8 mouse cellular contexts compared by ENCODE assay signal in genomic region chr1:161248685-161249084, GRCm38 (mm10). TPM values are rescaled to one million over a fixed set of nuclear protein-coding genes. Genes with fewer than 3 reads are reported as not detected.
A peak's percentile ranks its signal among the peaks of the same experiment; 100 is the strongest.
DNase-seq lines count a peak whose midpoint lies in the region; ATAC-seq lines count a peak whose summit lies in the region.

No protein-coding gene starts in this region.

- no peak for DNase-seq in heart, adult 8-10 months (ENCODE audit: low spot score)
- DNase-seq in ZHBTc4 (ENCODE audit: low read depth, low spot score): peak; percentile 80
- DNase-seq in urinary bladder, postnatal 10 days (ENCODE audit: low spot score): no peak
- no peak for DNase-seq in spleen, adult 18-20 months
- DNase-seq in T-cell, adult 2 months (ENCODE audit: low spot score): no peak

- 54% methylated on average over 7 of the region's 7 CpGs for WGBS in heart, embryonic 12.5 days
- 66% methylated on average over 7 of the region's 7 CpGs for WGBS in hindbrain, embryonic 12.5 days
- 80% methylated on average over 7 of the region's 7 CpGs for WGBS in midbrain, embryonic 13.5 days

- H3K9me3 ChIP-seq in heart, embryonic 12.5 days (replicated peaks): no peaks in the 10 kb centered on the region
- H3K9me3 ChIP-seq in hindbrain, embryonic 12.5 days (replicated peaks): no peaks in the 10 kb centered on the region
- H3K9me3 ChIP-seq in midbrain, embryonic 13.5 days: no peaks in the 10 kb centered on the region

- ATAC-seq in heart, embryonic 12.5 days (ENCODE audit: insufficient number of reproducible peaks, low FRiP score): no peak
- no peak for ATAC-seq in hindbrain, embryonic 12.5 days (ENCODE audit: low FRiP score)
- no peak for ATAC-seq in midbrain, embryonic 13.5 days

- no peaks in the 10 kb centered on the region for H3K27me3 ChIP-seq in heart, embryonic 12.5 days (replicated peaks)
- H3K27me3 ChIP-seq in hindbrain, embryonic 12.5 days: peaks cover 6% of the 10 kb centered on the region; the same call in 1 of the 2 replicates
- H3K27me3 ChIP-seq in midbrain, embryonic 13.5 days: peaks cover 9% of the 10 kb centered on the region

- H3K36me3 ChIP-seq in heart, embryonic 12.5 days: peaks cover 32% of the 10 kb centered on the region
- peaks cover 16% of the 10 kb centered on the region for H3K36me3 ChIP-seq in hindbrain, embryonic 12.5 days
- peaks cover 19% of the 10 kb centered on the region for H3K36me3 ChIP-seq in midbrain, embryonic 13.5 days

- no peak overlapping the region for H3K9ac ChIP-seq in heart, embryonic 12.5 days
- H3K9ac ChIP-seq in hindbrain, embryonic 12.5 days: no peak overlapping the region
- no peak overlapping the region for H3K9ac ChIP-seq in midbrain, embryonic 13.5 days (replicated peaks)

- no peak overlapping the region for H3K27ac ChIP-seq in heart, embryonic 12.5 days (ENCODE audit: poor library complexity, severe bottlenecking)
- H3K27ac ChIP-seq in hindbrain, embryonic 12.5 days: no peak overlapping the region
- no peak overlapping the region for H3K27ac ChIP-seq in midbrain, embryonic 13.5 days

- H3K4me3 ChIP-seq in heart, embryonic 12.5 days: peak overlapping the region; percentile 93
- H3K4me3 ChIP-seq in hindbrain, embryonic 12.5 days: peak overlapping the region; percentile 79; the same call in 1 of the 2 replicates
- H3K4me3 ChIP-seq in midbrain, embryonic 13.5 days (replicated peaks): peak overlapping the region; percentile 89

- H3K4me2 ChIP-seq in heart, embryonic 12.5 days: peak overlapping the region; percentile 76
- peak overlapping the region; percentile 60 for H3K4me2 ChIP-seq in hindbrain, embryonic 12.5 days (replicated peaks)
- H3K4me2 ChIP-seq in midbrain, embryonic 13.5 days (replicated peaks): peak overlapping the region; percentile 92

- peaks cover 23% of the 10 kb centered on the region for H3K4me1 ChIP-seq in heart, embryonic 12.5 days (replicated peaks)
- peaks cover 25% of the 10 kb centered on the region for H3K4me1 ChIP-seq in hindbrain, embryonic 12.5 days
- peaks cover 33% of the 10 kb centered on the region for H3K4me1 ChIP-seq in midbrain, embryonic 13.5 days (replicated peaks)

RNA-seq across cellular contexts. Expression of gene Prdx6, which starts 2.3 kb away (rescaled TPM):
- 391 and 403 TPM in 2 replicates for polyA plus RNA-seq in heart, embryonic 12.5 days (2016; fragmentation: Nextera tagmentation; extraction: Ambion mirVana)
- 100 to 1,000 TPM; 324 to 390 (median 370) TPM for total RNA-seq in heart, adult 8-10 months (2022)
- polyA plus RNA-seq in hindbrain, embryonic 12.5 days (2016; fragmentation: Nextera tagmentation; extraction: Ambion mirVana): 314 and 331 TPM in 2 replicates
- 211 and 220 TPM in 2 replicates for polyA plus RNA-seq in midbrain, embryonic 13.5 days (2015; fragmentation: Nextera tagmentation; extraction: Ambion mirVana)
